Mouse (Mus musculus): ENCODE measurements around the gene Tbc1d22b. TPM values are rescaled to one million over a fixed set of nuclear protein-coding genes. Genes with fewer than 3 reads are reported as not detected.

Gene Tbc1d22b
- total RNA-seq, 2 experiments from 2014 or later, result 43.7 to 44.9 TPM

GRCm38 (mm10) chr17:29637895-29638294, 88.3 kb downstream of the Tbc1d22b start:
- DNase-seq (ENCODE audit: low spot score in 2 of 2), result no peak

- no peak for DNase-seq (ENCODE audit: low spot score in 2 of 2)
These were observed 91.4 kb downstream of the Tbc1d22b start for GRCm38 (mm10) chr17:29640971-29641370.

GRCm38 (mm10) chr17:29642219-29642618, 92.6 kb downstream of the Tbc1d22b start:
- no peak for DNase-seq (ENCODE audit: low spot score in 2 of 2)

Small RNA genes lying within 50 kb of the gene (microRNA-seq; reads per million reads assigned to microRNA genes)
- 0 reads per million in 2 experiments for gene Mir7667

Other genes with a start within 250 kb of the Tbc1d22b start
- gene Pi16, start 232.1 kb upstream of the Tbc1d22b start, total RNA-seq (2021), result 1 to 10 TPM; 1.6 to 1.9 TPM
- gene Mtch1, start 201.9 kb upstream of the Tbc1d22b start, total RNA-seq (2021), result 100 to 1,000 TPM; 525 to 527 TPM
- gene Fgd2, start 188.9 kb upstream of the Tbc1d22b start, total RNA-seq (2021), result 1 to 10 TPM; 5.6 to 9.0 TPM
- 1 to 10 TPM; 3.1 to 6.0 TPM for gene Pim1, start 59.0 kb upstream of the Tbc1d22b start, total RNA-seq (2021)
- not detected for gene Gm17657, start 147 bp upstream of the Tbc1d22b start, total RNA-seq (2021)
- not detected for gene Tmem217, start 2.6 kb downstream of the Tbc1d22b start, total RNA-seq (2021)
- gene Rnf8, start 65.0 kb downstream of the Tbc1d22b start, total RNA-seq (2021), result 10 to 100 TPM; 39.2 to 46.7 TPM
- 1 to 10 TPM; 3.3 to 5.2 TPM for gene Gm28043, start 65.1 kb downstream of the Tbc1d22b start, total RNA-seq (2021)
- gene Cmtr1, start 110.8 kb downstream of the Tbc1d22b start, total RNA-seq (2021), result 10 to 100 TPM; 78.9 to 93.8 TPM
- gene Ccdc167, start 167.3 kb downstream of the Tbc1d22b start, total RNA-seq (2021), result 10 to 100 TPM; 15.1 to 23.4 TPM